Mouse (Mus musculus) large intestine, adult 2 months (tissue): ENCODE data around the gene Cfap43. TPM values are rescaled to one million over a fixed set of nuclear protein-coding genes. Genes with fewer than 3 reads are reported as not detected.

Experiments used
- DNase-seq: peaks from one replicate; pipeline ENCODE4 v3.0.0-alpha.2; 2012; ENCODE audit warnings: low read depth, low spot score
- WGBS: fragments of 180-500 bp; shearing (Covaris S2); methylation state at CpG from one replicate; pipeline ENCODE4 v1.1.7; 2018; 5-methylcytosine and 5-hydroxymethylcytosine counted together
- polyA plus RNA-seq: library from polyadenylated mRNA; depleted of rRNA; stranded (reverse); fragments of >200 nt; gene quantifications from 2 replicates; pipeline ENCODE4 v1.2.3, GENCODE M21; 2012; rRNA removed

Gene Cfap43
- 0.12 TPM in 1 of 2 replicates, not detected in the other for polyA plus RNA-seq

- WGBS, result under 1% methylated on average over 48 of the region's 48 CpGs
- DNase-seq, result peak; percentile 89
Measured at GRCm38 (mm10) chr19:47919126-47919965, at the start of gene Cfap43, which contains the start of gene Itprip. Cfap43 (minus strand) TSS chr19:47919287. Itprip (minus strand) TSS chr19:47919299.

- 80% methylated on average over 13 of the region's 13 CpGs for WGBS
- DNase-seq, result no peak
Measured at GRCm38 (mm10) chr19:47958181-47958580, 39.1 kb upstream of the Cfap43 start.

GRCm38 (mm10) chr19:47953169-47953568, 34.1 kb upstream of the Cfap43 start:
- WGBS, result 87% methylated on average over 9 of the region's 9 CpGs
- no peak for DNase-seq

GRCm38 (mm10) chr19:47950946-47951345, 31.9 kb upstream of the Cfap43 start:
- DNase-seq, result no peak
- 83% methylated on average over 7 of the region's 7 CpGs for WGBS

- no peak for DNase-seq
- WGBS, result 40% methylated on average over 23 of the region's 23 CpGs
Measured at GRCm38 (mm10) chr19:47946821-47947465, 27.9 kb upstream of the Cfap43 start.

- WGBS, result 42% methylated on average over 6 of the region's 6 CpGs
- no peak for DNase-seq
Measured at GRCm38 (mm10) chr19:47939361-47939760, 20.3 kb upstream of the Cfap43 start.

GRCm38 (mm10) chr19:47937443-47938406, 18.6 kb upstream of the Cfap43 start, which contains the start of gene Cfap58:
Cfap58 (plus strand) TSS chr19:47937675.
- WGBS, result 9% methylated on average over 41 of the region's 41 CpGs
- no peak for DNase-seq

GRCm38 (mm10) chr19:47936938-47937337, 17.9 kb upstream of the Cfap43 start:
- no peak for DNase-seq
- 59% methylated on average over 9 of the region's 9 CpGs for WGBS

- 71% methylated on average over 11 of the region's 11 CpGs for WGBS
- no peak for DNase-seq
Measured at GRCm38 (mm10) chr19:47936490-47936889, 17.4 kb upstream of the Cfap43 start.

GRCm38 (mm10) chr19:47935530-47935929, 16.4 kb upstream of the Cfap43 start:
- no peak for DNase-seq
- WGBS, result 65% methylated on average over 6 of the region's 6 CpGs

- WGBS, result 31% methylated on average over 16 of the region's 16 CpGs
- peak; percentile 38 for DNase-seq
Measured at GRCm38 (mm10) chr19:47934636-47935238, 15.7 kb upstream of the Cfap43 start.

- WGBS, result 87% methylated on average over 8 of the region's 8 CpGs
Measured at GRCm38 (mm10) chr19:47934146-47934545, 15.1 kb upstream of the Cfap43 start.

GRCm38 (mm10) chr19:47931982-47932638, 13.0 kb upstream of the Cfap43 start:
- peak; percentile 28 for DNase-seq

More at GRCm38 (mm10) chr19:47934146-47934545, 15.1 kb upstream of the Cfap43 start:
- DNase-seq, result no peak

GRCm38 (mm10) chr19:47929043-47929442, 10.0 kb upstream of the Cfap43 start:
- DNase-seq, result no peak
- WGBS, result 77% methylated on average over 4 of the region's 4 CpGs

More at GRCm38 (mm10) chr19:47931982-47932638, 13.0 kb upstream of the Cfap43 start:
- WGBS, result 37% methylated on average over 7 of the region's 7 CpGs

- 89% methylated on average over 2 of the region's 2 CpGs for WGBS
- DNase-seq, result no peak
Measured at GRCm38 (mm10) chr19:47927032-47927431, 7.9 kb upstream of the Cfap43 start.

GRCm38 (mm10) chr19:47925819-47926218, 6.7 kb upstream of the Cfap43 start:
- 64% methylated on average over 7 of the region's 7 CpGs for WGBS
- no peak for DNase-seq

- DNase-seq, result no peak
- 2% methylated on average over 8 of the region's 8 CpGs for WGBS
Measured at GRCm38 (mm10) chr19:47919966-47920375, 884 bp upstream of the Cfap43 start.

GRCm38 (mm10) chr19:47918455-47919101, 509 bp downstream of the Cfap43 start:
- 1% methylated on average over 29 of the region's 29 CpGs for WGBS
- no peak for DNase-seq
